Mouse (Mus musculus): ENCODE data around the gene Susd5. TPM values are rescaled to one million over a fixed set of nuclear protein-coding genes. Genes with fewer than 3 reads are reported as not detected.
"Not testable (repeated sequence)": the region's sequence is repeated elsewhere in the genome, so short reads cannot be mapped to it uniquely, and the experiment has no call there.

Susd5 gene
- polyA plus RNA-seq, 1 experiment from 2014 or later, result 0.50 TPM

GRCm38 (mm10) chr9:114087106-114087815 lies 30.3 kb downstream of the Susd5 start:
- H3K36me3 ChIP-seq (replicated peaks), result no peaks in the 10 kb centered on the region
- WGBS, result 78% methylated on average over 11 of the region's 11 CpGs
- no peak for ATAC-seq (replicated peaks)

DNA sequence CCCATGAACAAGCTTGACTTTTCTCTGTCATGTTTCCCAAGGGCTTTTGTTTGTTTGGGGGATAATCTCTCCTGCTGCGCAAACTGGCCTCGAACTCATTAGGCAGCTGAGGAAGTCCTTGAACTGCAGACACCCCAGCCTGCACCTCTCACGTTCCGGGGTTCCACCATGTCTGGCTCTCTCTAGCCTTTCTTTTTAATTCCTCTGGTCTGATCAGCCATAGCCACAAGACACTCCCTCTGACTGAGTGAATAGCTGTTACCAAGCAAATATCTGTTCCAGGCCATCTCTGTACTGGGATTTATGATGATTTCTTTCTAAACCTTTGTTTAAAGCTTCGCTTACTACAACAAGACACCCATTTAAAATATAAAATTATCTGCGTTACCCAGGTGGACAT lies 31.9 kb downstream of the Susd5 start:
- not testable (repeated sequence) for H3K27ac ChIP-seq, H3K9me3 ChIP-seq
- WGBS, result 85% methylated on average over 6 of the region's 6 CpGs

More at GRCm38 (mm10) chr9:114087106-114087815, 30.3 kb downstream of the Susd5 start:
- H3K4me1 ChIP-seq, result no peaks in the 10 kb centered on the region
- H3K27ac ChIP-seq, result no peak overlapping the region
- no peak overlapping the region for H3K9ac ChIP-seq
- H3K4me2 ChIP-seq, result no peak overlapping the region
- H3K4me3 ChIP-seq, result no peak overlapping the region
- no peaks in the 10 kb centered on the region for H3K9me3 ChIP-seq
- no peaks in the 10 kb centered on the region for H3K27me3 ChIP-seq (replicated peaks)

GRCm38 (mm10) chr9:114092188-114092587 lies 35.2 kb downstream of the Susd5 start:
- H3K36me3 ChIP-seq (replicated peaks); H3K27ac ChIP-seq; H3K4me3 ChIP-seq; H3K4me2 ChIP-seq; H3K9me3 ChIP-seq; H3K4me1 ChIP-seq; ATAC-seq (replicated peaks); H3K9ac ChIP-seq; H3K27me3 ChIP-seq (replicated peaks): not testable (repeated sequence)
- 14% methylated on average over 9 of the region's 9 CpGs for WGBS

More for the DNA sequence above, 31.9 kb downstream of the Susd5 start:
- ATAC-seq (replicated peaks); H3K9ac ChIP-seq; H3K4me1 ChIP-seq; H3K27me3 ChIP-seq (replicated peaks); H3K36me3 ChIP-seq (replicated peaks); H3K4me2 ChIP-seq; H3K4me3 ChIP-seq: not testable (repeated sequence)

GRCm38 (mm10) chr9:114094854-114095253 lies 37.9 kb downstream of the Susd5 start:
- no peaks in the 10 kb centered on the region for H3K4me1 ChIP-seq
- 89% methylated on average over 2 of the region's 2 CpGs for WGBS
- no peak for ATAC-seq (replicated peaks)
- no peak overlapping the region for H3K4me2 ChIP-seq
- no peak overlapping the region for H3K9ac ChIP-seq
- no peak overlapping the region for H3K4me3 ChIP-seq
- no peaks in the 10 kb centered on the region for H3K36me3 ChIP-seq (replicated peaks)
- no peaks in the 10 kb centered on the region for H3K9me3 ChIP-seq
- H3K27me3 ChIP-seq (replicated peaks), result no peaks in the 10 kb centered on the region
- no peak overlapping the region for H3K27ac ChIP-seq

DNA sequence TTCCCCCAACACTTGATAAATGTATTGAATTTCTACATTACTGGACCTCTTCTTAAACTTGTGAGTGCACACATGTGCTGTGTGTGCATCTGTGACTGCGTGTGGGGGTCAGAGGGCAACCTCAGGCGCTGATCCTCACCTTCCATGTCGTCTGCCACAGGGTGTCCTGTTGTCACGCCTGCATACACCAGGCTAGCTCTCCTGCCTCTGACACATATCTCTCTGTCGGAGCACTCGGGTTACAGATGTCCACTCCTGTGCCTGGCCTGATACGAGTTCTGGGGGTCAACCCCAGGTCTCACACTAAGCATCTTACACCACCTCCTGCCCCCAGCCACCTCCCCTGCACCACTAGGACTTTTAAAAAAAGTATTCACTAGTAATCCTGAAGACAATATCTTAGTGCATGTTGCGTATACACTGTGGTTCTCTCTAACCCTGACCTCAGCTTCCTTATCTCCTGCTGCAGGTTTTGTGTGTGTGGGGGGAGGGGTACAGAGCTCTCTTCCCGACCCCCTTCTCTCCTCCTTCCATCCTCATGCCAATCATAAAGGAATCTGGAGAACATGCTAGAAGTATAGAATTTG lies 41.9 kb downstream of the Susd5 start:
- 86% methylated on average over 9 of the region's 9 CpGs for WGBS

GRCm38 (mm10) chr9:114110268-114110667 lies 53.3 kb downstream of the Susd5 start:
- Histone ChIP-seq H3K27me3 (replicated peaks) (no peaks in the 10 kb centered on the region), H3K4me2 (no peak overlapping the region), H3K4me1 (no peaks in the 10 kb centered on the region), H3K36me3 (replicated peaks) (no peaks in the 10 kb centered on the region), H3K9me3 (no peaks in the 10 kb centered on the region), H3K27ac (no peak overlapping the region), H3K4me3 (no peak overlapping the region), H3K9ac (no peak overlapping the region)
- 72% methylated on average over 2 of the region's 2 CpGs for WGBS
- no peak for ATAC-seq (replicated peaks)

More for the DNA sequence above, 41.9 kb downstream of the Susd5 start:
- Histone ChIP-seq H3K9ac (no peak overlapping the region), H3K27me3 (replicated peaks) (no peaks in the 10 kb centered on the region), H3K36me3 (replicated peaks) (no peaks in the 10 kb centered on the region), H3K4me1 (no peaks in the 10 kb centered on the region), H3K9me3 (no peaks in the 10 kb centered on the region), H3K27ac (no peak overlapping the region), H3K4me2 (no peak overlapping the region), H3K4me3 (no peak overlapping the region)
- no peak for ATAC-seq (replicated peaks)

DNA sequence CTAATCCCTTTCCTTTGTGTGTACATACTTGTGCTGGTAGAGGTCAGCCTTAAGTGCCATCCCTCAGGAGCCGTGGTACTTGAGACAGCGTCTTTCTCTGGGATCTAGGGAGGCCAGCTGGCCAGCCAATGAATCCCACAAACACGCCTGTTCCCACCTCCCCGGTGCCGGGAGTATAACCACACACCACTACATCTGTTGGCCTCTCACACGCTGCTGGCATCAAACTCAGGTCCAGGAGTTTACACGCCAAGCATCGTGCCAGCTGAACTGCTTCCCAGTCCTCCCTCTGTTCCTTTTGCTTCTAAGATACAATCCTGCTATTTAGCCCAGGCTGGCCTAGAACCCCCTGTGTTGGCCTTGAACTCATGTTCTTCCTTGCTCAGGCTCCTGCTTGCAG lies 54.2 kb downstream of the Susd5 start:
- H3K9ac ChIP-seq, result no peak overlapping the region
- H3K27me3 ChIP-seq (replicated peaks), result no peaks in the 10 kb centered on the region
- no peaks in the 10 kb centered on the region for H3K9me3 ChIP-seq
- WGBS, result 88% methylated on average over 8 of the region's 8 CpGs
- ATAC-seq (replicated peaks), result no peak
- H3K36me3 ChIP-seq (replicated peaks), result no peaks in the 10 kb centered on the region
- no peak overlapping the region for H3K4me3 ChIP-seq
- H3K4me1 ChIP-seq, result no peaks in the 10 kb centered on the region
- no peak overlapping the region for H3K27ac ChIP-seq
- H3K4me2 ChIP-seq, result no peak overlapping the region

DNA sequence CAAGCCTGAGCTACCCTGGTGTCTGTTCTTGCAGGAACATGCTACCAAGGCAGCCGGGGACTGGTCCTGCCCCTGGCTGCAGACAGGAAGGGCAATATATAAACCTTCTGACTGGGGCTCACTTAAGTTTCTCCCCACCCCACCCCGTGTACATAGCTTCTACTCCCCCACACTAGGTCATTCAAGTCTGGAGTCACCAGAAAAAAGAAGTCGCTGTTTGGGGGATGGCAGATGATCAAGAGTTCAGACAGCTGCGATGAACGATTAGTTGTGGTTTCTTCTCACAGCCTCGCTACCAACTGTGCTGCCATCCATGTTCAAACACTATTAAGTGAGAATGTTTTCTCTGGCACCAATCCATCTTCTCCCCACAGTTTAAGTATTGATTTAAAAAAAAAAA lies 55.3 kb downstream of the Susd5 start:
- no peak for ATAC-seq (replicated peaks)
- 57% methylated on average over 6 of the region's 6 CpGs for WGBS
- H3K4me2 ChIP-seq, result no peak overlapping the region
- no peak overlapping the region for H3K9ac ChIP-seq
- no peaks in the 10 kb centered on the region for H3K27me3 ChIP-seq (replicated peaks)
- H3K4me3 ChIP-seq, result no peak overlapping the region
- H3K4me1 ChIP-seq, result no peaks in the 10 kb centered on the region
- no peaks in the 10 kb centered on the region for H3K36me3 ChIP-seq (replicated peaks)
- H3K9me3 ChIP-seq, result no peaks in the 10 kb centered on the region
- H3K27ac ChIP-seq, result no peak overlapping the region

GRCm38 (mm10) chr9:114113911-114114623 lies 57.1 kb downstream of the Susd5 start:
- no peak for ATAC-seq (replicated peaks)
- WGBS, result 88% methylated on average over 18 of the region's 18 CpGs
- Histone ChIP-seq H3K9me3 (no peaks in the 10 kb centered on the region), H3K9ac (no peak overlapping the region), H3K36me3 (replicated peaks) (no peaks in the 10 kb centered on the region), H3K27ac (no peak overlapping the region), H3K4me2 (no peak overlapping the region), H3K4me3 (no peak overlapping the region), H3K27me3 (replicated peaks) (no peaks in the 10 kb centered on the region), H3K4me1 (no peaks in the 10 kb centered on the region)

DNA sequence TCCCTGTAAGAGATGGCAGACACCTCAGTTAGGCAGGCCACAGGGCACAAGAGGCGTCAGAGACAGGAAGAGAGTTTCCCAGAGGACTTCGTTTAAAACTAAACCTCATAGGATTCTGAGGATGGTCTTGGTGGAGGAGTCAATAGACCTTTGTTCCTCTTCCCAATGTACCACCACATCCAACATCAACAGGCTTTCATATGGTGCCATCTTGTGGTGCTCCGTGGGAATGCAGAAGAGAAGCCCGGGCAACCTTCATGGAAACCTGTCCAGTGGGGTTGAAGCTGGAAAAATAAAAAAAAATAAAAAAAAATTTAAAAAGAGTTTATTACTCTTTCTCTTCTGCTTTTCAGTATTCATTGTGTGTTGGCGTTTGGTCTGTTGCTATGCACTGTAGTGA lies 59.7 kb downstream of the Susd5 start:
- H3K4me3 ChIP-seq; H3K4me1 ChIP-seq; H3K27ac ChIP-seq; H3K9ac ChIP-seq; H3K36me3 ChIP-seq (replicated peaks); H3K27me3 ChIP-seq (replicated peaks); ATAC-seq (replicated peaks); H3K4me2 ChIP-seq; H3K9me3 ChIP-seq: not testable (repeated sequence)
- 21% methylated on average over 5 of the region's 5 CpGs for WGBS

- not testable (repeated sequence) for H3K27ac ChIP-seq; H3K9me3 ChIP-seq; H3K4me2 ChIP-seq; H3K4me3 ChIP-seq; H3K4me1 ChIP-seq; H3K27me3 ChIP-seq (replicated peaks); ATAC-seq (replicated peaks); H3K9ac ChIP-seq; H3K36me3 ChIP-seq (replicated peaks)
Observed at GRCm38 (mm10) chr9:114122862-114123261, 65.9 kb downstream of the Susd5 start.

GRCm38 (mm10) chr9:114129273-114129835 lies 72.4 kb downstream of the Susd5 start:
- H3K4me2 ChIP-seq; H3K27ac ChIP-seq; H3K4me1 ChIP-seq; H3K9me3 ChIP-seq; H3K27me3 ChIP-seq (replicated peaks); H3K36me3 ChIP-seq (replicated peaks); H3K4me3 ChIP-seq; H3K9ac ChIP-seq; ATAC-seq (replicated peaks): not testable (repeated sequence)
- WGBS, result 77% methylated on average over 1 of the region's 1 CpGs

Data from midbrain, embryonic 15.5 days (tissue).